Mouse (Mus musculus) gastrocnemius, adult 18-20 months (tissue): ENCODE results near the gene Tspan13. TPM values are rescaled to one million over a fixed set of nuclear protein-coding genes. Genes with fewer than 3 reads are reported as not detected.

Experiments
- DNase-seq: peaks from one replicate; pipeline ENCODE4 v3.0.0; 2021; ENCODE audit warnings: low spot score
- long read RNA-seq, 2 experiments: library from polyadenylated mRNA; stranded (forward); transcript quantifications; one replicate each; pipeline ENCODE4 v2.0.0; 2021
- total RNA-seq, 2 experiments: library from RNA; stranded (reverse); gene quantifications; 2 replicates each; pipeline ENCODE4 v1.2.3; 2021

Tspan13 gene
- 10 to 100 TPM; 18.9 to 23.8 TPM for total RNA-seq
- long read RNA-seq, experiment 1, transcript Tspan13-201 (6 exons, 1,932 nt) = major isoform, 41 of 44 reads
- long read RNA-seq, experiment 1, partial matches to known transcripts = 1 of 44 reads
- long read RNA-seq, experiment 1, other reads (novel, unspliced or antisense) = 2 of 44 reads
- long read RNA-seq, experiment 2, transcript Tspan13-201 (6 exons, 1,932 nt) = major isoform, 51 of 56 reads
- long read RNA-seq, experiment 2, partial matches to known transcripts = 2 of 56 reads
- long read RNA-seq, experiment 2, other reads (novel, unspliced or antisense) = 3 of 56 reads

DNA sequence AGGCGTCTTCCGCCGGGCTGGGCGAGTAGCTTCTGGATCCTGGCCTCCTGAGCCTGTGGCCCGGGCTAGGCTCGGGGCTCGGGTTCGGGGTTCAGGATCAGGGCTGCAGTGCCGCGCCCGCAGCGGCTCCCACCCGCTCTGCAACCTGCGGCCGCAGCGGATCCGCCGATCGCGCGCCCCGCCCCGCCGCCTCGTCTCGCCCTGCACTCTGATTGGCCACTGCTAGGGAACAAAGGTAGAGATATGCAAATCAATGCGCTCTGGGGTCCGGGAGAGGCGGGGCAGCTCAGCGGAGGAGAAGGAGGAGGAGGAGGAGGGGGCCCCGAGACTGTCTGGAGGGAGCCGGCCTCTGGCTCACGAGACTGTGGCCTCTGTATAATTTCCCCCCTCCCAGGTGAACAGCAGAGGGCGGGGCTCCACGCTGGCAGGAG lies at the start of gene Tspan13:
Gene Tspan13, minus strand, starts transcription at position 153 of the 431 bp plus-strand sequence.
- peak; percentile 51 for DNase-seq

- no peak for DNase-seq
These were observed 49.7 kb upstream of the Tspan13 start for GRCm38 (mm10) chr12:36091964-36092363.

- no peak for DNase-seq
These were observed 46.9 kb upstream of the Tspan13 start for GRCm38 (mm10) chr12:36089221-36089620.

GRCm38 (mm10) chr12:36088804-36089203 lies 46.5 kb upstream of the Tspan13 start:
- no peak for DNase-seq

- no peak for DNase-seq
These were observed 43.1 kb upstream of the Tspan13 start for GRCm38 (mm10) chr12:36085380-36085779.

GRCm38 (mm10) chr12:36078101-36078899 lies 36.0 kb upstream of the Tspan13 start:
- no peak for DNase-seq

DNA sequence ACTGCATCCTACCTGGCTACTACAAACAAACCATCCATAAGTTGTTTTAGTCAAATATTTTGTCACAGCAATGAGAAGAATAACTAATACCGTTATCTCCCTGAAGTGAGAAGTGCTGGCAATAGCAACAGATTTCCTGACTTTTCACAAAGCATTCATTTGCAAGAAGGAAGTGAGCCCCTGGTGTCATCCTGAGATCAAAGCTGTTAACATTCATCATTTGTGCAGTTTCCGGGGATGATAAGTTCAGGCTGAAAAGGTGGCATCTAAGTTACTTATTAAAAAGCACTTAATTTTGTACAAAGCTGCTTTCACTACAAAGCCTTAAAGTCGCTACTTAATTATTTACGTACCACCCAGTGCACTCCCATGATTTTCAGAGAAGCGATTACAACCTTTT lies 30.6 kb upstream of the Tspan13 start:
- no peak for DNase-seq

DNA sequence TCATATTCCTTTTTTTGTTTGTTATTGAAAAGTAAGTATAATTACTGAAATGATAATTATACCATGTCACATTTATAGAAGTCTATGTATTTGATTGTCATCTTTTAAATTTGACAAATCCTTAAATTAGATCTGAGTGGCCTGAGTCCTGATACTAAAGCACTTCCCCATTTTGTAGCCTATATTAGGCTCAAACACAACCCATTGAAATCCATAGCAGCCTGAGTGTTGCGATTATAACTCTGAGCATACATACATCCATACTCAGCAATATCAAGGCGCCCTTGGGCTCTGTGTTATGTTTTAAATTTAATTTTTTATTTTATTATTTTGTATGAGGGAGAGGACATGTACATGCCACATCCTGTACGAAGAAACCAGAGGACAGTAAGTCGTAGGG lies 27.9 kb upstream of the Tspan13 start:
- no peak for DNase-seq

DNA sequence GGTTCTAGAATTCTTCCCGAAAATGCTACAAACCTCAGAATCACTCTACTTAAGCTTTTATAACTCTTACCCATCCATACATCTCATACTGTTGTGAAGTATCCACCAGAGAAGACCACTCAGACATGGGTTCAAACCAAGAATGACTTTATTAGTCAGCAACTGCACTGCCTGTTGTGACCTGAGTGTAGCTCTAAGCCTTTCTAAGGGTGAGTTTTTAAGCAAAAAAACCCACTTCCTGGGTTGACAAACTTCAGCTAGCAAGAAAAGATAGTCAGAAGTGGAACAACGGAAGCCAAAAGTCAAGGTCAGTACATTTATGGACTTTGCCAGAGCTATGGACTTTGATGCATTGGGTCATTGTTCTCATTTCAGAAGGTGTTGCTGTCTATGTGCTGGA lies 25.2 kb upstream of the Tspan13 start:
- DNase-seq = no peak

DNA sequence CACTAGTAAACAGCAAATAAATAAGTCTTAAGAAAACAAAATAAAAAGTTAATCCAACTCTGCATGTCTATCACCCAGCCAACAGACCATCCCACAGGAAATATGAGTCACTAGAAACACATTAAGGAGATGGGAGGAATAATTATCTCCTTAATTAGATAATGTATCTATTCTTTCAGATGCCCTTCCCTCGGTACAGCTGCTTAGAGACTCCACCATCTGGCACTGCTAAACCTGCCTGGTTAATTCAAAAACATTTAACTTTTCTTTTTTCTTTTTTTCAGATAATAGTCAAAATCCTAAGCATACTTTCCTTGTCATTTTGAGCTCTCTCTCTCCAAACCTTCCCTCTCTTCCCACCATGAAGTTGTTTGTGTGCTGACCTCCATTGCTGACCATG lies 23.6 kb upstream of the Tspan13 start:
- no peak for DNase-seq

DNA sequence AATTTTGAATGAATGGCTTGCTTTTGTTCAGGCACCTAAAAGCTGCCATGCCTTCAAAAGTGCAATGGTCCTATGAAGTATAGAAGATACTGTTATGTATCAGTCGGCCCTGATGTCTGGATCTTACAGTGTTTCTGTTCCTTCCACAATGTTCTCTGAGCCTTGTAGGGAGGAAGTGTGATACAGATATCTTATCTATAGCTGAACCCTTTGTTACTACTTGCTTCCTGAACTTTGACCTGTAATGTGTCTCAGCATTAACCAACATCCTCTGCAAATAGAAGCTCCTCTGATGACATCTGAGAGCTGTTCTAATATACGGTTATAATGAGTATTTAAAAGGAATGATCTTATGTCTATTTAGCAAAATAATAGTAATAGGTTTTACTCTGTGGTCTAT lies 15.4 kb upstream of the Tspan13 start:
- no peak for DNase-seq

GRCm38 (mm10) chr12:36050276-36050675 lies 8.0 kb upstream of the Tspan13 start:
- no peak for DNase-seq

DNA sequence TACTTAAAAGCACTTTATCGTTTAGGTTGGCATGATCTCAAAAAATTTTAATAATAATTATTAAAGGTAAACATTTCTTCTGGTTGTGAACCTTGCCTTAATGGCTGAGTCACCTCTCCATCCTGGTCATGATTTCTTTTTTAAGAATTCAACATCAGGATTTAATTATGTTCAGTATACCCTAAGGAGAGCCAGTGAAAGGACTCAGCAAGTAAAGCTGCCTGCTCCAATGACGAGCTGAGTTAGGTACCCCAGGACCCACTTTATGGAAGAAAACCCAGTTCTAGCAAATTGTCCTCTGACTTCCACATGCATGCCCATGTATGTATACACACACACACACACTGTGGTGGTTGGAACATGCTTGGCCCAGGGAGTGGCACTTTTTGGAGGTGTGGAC lies 5.3 kb upstream of the Tspan13 start:
- DNase-seq = no peak

DNA sequence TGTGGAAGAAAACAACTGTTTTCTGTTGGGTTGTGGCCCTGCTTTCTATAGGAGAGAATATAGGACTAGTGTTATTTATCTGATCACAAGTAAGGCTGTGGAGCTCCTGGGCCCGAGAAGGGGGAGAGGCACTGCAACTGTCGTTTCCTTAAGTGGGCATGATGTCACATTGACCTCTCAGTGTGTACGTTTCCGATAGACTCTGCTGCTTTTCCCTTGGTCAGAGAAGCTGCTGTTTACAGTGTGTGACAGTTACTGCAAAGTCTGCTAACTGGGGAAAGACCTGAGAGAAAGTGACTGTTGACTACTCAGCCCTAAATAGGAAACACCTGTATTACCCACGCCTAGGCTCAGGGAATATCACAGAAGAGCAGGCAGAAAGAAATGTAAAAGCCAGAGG lies 3.9 kb upstream of the Tspan13 start:
- no peak for DNase-seq

GRCm38 (mm10) chr12:36044691-36045090 lies 2.4 kb upstream of the Tspan13 start:
- DNase-seq = no peak

DNA sequence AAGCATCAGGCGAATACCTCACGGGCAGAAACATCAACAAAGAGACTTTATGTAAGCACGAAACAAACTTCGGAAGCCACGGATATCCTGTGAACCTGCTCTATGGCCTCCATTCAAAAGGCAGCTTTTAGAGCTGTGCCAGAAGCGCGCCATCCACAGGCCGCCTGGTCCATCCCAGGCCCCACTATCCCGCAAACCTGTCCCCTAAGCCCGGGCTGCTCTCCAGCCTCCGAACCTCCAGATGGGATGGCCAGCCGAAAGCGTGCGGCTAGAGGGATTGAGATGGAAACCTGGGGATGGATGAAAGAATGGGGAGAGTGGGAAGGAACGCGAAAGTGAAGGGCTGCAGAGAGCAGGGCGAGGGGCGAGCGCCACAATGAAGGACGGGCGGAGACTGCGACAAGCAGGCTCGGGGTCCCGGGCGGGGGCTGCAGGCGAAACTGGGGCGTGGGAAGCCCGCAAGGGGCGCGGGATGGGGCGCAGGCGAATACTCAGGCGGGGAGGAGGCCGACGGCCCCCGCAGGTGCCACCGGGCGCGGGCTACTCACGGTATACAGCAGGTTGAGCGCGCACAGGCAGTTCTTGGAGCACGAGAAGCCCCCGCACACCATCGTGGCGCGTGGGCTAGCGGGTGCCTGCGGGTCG lies 475 bp downstream of the Tspan13 start:
- DNase-seq = peak; percentile 27

GRCm38 (mm10) chr12:36041281-36041589 lies 1.1 kb downstream of the Tspan13 start:
- no peak for DNase-seq

DNA sequence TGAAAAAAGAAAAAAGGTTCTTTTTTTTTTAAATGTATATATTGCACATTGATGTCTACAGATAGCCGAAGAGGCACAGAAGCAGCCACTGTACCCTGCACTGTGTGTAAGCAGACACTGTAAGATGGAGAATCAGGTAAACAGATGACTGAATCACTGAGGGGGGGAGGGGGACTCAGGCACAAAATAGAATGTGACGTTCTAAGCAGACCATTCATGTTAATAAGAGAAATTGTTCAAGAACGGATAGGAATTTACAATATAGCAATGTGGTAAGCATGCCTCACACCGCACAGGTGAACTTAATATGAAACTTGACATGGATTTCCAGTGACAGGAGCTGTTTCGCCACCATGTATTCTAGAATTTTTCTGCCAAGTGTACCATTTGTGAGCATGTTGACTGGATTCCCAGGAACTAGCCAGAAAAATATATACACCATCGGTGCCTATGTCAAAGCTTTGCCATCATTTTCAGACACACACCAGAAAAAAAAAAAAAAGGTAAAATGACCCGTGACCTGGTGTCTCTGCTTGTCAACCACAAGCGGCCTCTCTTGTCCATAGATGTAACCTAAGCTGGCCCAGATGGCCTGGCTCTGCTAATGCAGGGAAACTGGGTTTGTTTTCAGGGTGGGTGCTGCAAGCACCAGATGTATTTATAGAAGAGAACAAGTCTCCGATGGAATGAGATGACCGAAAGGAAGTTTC lies 1.6 kb downstream of the Tspan13 start:
- no peak for DNase-seq

- no peak for DNase-seq
These were observed 2.7 kb downstream of the Tspan13 start for GRCm38 (mm10) chr12:36039541-36040084.

DNA sequence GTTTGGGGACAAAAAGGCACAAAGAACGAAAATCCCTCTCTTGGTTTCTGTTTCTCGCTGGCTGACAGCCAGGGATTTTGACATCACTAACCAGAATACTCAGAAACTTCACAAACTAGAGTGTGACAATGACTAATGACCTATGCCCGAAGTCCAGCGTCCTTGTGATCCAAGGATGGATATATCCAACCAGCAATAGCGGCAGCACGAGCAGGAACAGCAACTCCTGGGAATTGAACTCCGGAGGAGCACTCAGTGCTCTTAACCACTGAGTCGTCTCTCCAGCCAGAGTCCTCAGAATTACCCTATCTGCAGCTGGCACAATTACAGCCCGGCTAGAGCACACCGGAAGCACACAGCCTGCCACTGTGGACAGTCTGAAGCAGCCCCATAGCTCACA lies 5.5 kb downstream of the Tspan13 start:
- no peak for DNase-seq

DNA sequence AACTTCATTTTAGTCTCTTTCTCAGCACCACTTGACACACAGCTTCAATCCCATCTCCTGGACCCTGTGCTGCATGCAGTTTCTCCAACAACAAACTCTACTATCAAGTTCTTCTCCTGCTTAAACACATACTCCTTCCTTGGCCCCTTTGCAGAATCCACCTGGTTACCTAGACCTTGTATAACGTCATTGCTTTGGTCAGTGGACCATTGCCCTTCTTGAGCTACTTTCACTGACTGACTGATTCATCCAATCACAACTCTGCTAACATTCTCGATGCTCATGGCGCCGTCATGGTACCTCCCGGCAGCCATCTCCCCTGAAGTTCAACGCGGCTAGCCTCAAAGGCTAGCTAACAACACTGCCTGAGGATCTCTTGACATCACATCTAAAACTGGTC lies 6.2 kb downstream of the Tspan13 start:
- no peak for DNase-seq

DNA sequence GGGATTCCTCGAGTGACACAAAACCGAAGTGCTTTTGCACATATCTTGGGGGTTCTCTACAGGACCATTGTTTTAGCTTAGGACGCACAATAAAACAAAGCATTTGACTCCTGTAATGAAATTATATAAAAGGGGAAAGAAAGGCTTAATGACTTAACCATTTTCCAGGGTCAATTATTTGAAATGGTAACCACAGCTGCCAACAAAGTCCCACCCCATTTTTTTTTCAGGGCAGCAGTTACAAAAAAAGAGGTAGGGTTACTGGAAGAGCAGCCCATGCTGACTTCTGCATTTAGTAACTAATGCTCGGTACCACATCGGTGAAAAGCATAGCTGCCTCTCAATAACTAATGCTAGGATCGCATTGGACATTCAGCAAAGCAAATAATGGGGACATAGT lies 6.8 kb downstream of the Tspan13 start:
- DNase-seq = no peak
